Mouse (Mus musculus) mammary gland, adult 2 months (tissue): Measurements from ENCODE around the gene Themis. TPM values are rescaled to one million over a fixed set of nuclear protein-coding genes. Genes with fewer than 3 reads are reported as not detected.

Experiments
- polyA plus RNA-seq: library from polyadenylated mRNA; depleted of rRNA; stranded (reverse); fragments of >200 nt; gene quantifications from 2 replicates; pipeline ENCODE4 v1.2.3, GENCODE M21; 2012; ENCODE audit warnings: low replicate concordance; rRNA removed

Gene Themis
- 0.67 and 1.9 TPM in 2 replicates for polyA plus RNA-seq

DNA sequence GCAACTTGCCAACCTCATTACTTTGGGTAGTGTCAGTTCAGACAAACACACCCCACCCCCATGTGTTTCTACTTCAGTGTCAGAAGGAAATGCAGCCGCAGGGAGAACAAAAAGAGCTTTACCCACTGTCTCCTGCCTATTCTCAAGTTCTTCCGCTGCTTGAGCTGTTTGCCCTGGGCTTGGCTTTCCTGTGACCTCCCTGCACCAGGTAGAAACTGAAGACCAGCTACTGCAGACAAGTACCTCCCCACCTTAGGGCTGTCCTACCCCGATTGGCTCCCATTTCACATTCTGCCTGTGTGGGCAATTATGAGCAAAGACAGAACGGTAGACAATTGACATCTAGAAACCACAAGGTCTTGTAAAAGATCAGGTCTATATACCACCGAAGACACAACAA is at the start of gene Themis:
Gene Themis (plus strand): TSS at position 100 of the 400 bp plus-strand sequence.

